Mouse (Mus musculus) kidney, postnatal 14 days (tissue): Measurements from ENCODE around the gene Bcl2a1d.
"Not testable (repeated sequence)": the region's sequence is repeated elsewhere in the genome, so short reads cannot be mapped to it uniquely, and the experiment has no call there.

Experiments used
- DNase-seq: peaks from one replicate; pipeline ENCODE4 v3.0.0; 2022; ENCODE audit warnings: mixed read lengths

Gene Bcl2a1d

DNA sequence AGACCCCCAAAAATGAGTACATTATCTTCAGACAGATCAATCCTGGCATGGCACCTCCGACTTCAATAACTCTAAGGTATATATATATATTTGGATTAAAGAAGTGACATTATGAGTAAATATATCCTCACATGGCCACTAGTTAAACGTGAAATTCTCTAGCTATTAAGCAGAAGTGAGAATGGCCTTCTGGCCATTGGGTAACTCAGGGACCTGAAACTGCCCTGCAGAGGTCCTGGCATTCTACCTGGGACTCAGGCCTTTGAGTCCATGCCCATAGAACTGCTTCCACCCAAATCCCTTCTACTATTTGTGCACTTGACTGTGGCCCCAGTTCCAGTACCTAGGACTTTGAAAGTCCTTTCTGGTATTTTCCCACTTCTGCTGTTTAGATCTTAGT is 40.4 kb downstream of the Bcl2a1d start:
- not testable (repeated sequence) for DNase-seq

DNA sequence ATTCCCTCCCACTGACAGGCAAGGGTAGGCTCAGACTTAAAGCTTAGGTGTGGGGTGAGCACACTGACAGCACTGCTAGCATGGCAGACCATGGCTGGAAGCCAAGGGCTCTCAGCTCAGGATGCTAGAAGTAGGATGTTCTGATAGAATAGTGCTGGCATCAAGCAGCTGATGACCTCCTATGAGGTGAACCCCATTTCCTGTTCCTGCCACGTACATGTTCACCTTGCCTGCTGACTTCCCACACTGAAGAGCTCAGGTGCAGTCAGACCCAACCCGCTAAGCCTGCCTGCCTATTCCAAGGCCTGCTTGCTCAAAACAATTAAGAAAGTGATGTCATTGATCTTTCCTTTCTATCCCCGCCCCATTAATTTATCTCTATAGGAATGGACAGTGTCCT is 42.3 kb downstream of the Bcl2a1d start:
- DNase-seq, result not testable (repeated sequence)

DNA sequence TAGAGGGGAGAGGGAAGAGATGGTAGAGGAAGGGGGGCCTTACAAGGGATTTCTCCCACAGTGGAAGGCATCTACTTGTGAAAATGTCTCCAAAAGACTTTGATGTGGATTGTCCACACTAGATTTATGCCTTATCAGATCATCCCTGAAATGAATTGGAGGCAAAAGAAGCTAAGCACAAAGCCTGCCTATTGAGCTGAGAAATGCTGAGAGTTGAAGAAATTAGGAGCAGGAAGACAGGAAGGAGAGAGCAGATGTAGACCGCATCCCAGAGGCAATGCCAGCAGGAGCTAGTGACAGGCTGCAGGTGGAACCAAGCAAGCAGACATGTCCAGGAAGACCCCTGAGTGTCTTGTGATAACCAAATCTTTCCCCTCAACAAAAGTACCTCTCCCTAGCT is 45.0 kb downstream of the Bcl2a1d start:
- DNase-seq, result not testable (repeated sequence)
